Mouse (Mus musculus): ENCODE data around the gene Stub1.

DNA sequence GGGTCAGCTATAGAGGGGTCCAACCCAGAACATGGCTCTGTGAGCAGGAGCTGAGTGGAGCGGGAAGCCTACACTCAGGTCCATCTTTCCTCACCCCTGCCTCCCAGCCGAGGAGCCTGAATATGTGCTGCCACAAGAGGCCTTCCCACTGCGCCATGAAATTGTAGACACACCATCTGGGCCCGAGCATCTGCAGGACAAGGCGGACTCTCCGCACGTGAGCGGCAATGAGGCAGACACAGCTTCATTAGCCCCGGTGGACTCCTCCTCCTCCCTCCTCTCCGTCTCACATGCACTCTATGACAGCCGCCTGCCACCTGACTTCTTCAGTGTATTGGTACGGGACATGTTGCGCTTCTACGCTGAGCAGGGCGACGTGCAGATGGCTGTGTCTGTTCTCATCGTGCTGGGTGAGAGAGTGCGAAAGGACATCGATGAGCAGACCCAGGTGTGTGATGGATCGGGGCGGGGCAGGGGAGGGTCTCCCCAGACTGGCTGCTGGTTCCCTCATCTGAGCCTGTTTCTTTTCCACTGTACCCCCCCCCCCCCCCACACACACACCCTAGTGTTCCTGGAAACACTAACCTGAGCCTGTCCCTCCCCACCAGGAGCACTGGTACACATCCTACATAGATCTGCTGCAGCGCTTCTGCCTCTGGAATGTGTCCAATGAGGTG, 5.5 kb downstream of the Stub1 start:
- no peak for TF ChIP-seq CTCF (IDR thresholded peaks at IDR 0.05; ENCODE audit: low read depth)
- no peak for TF ChIP-seq EP300 (IDR thresholded peaks at IDR 0.05; ENCODE audit: low read depth)
